Mouse (Mus musculus) heart, adult 18-20 months (tissue): ENCODE data around the gene Fbxo11. TPM values are rescaled to one million over a fixed set of nuclear protein-coding genes. Genes with fewer than 3 reads are reported as not detected.

Source experiments
- DNase-seq, 2 experiments: peaks; one replicate each; pipeline ENCODE4 v3.0.0; 2021 to 2022; ENCODE audit warnings: mixed read lengths in 1 of 2
- long read RNA-seq, 2 experiments: library from polyadenylated mRNA; stranded (forward); transcript quantifications; one replicate each; pipeline ENCODE4 v2.0.0; 2021
- total RNA-seq, 2 experiments: library from RNA; stranded (reverse); gene quantifications; 2 replicates each; pipeline ENCODE4 v1.2.3; 2021

Gene Fbxo11
- total RNA-seq: 10 to 100 TPM; 31.9 to 33.1 TPM
- long read RNA-seq, experiment 1, full-length matches to known transcripts: 3 of 12 reads
- long read RNA-seq, experiment 1, partial matches to known transcripts: 1 of 12 reads
- long read RNA-seq, experiment 1, other reads (novel, unspliced or antisense): 8 of 12 reads
- long read RNA-seq, experiment 2, partial matches to known transcripts: 1 of 4 reads
- long read RNA-seq, experiment 2, other reads (novel, unspliced or antisense): 3 of 4 reads

DNA sequence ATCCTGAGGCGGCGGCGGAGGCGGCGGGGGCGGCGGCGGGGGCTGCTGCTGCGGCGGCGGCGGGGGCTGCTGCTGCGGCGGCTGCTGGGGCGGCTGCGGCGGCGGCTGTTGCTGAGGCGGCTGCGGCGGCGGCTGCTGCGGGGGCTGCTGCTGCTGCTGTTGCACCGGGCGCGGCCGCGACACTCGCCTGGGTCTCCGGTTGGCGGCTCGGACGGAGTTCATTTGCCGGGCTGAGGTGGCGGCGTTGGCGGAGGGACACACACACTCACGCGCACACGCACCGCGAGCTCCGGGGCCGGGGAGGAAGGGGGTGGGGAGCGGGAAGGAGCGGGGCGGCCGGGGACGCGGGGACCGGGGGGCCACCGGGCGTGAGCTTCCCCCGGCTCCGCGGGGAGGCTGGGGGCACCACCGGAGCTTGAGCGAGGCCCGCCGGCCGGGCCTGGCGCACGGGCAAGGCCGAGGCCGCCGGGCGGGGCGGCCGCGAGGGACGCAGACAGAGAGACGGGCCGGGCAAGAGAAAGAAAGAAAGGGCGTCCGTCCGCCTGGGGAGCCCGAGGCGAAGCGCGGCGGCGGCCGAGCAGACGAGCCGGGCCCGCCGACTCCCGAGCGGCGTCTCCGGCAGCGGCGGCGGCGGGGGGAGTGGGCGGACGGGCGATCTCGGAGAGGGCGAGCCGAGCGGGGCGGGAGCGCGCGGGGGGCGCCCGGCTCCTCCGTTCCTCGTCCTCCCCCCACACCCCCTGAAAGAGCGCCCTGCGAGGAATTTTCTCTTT, at the start of gene Fbxo11:
Gene Fbxo11 (minus strand): TSS at position 261 of the 770 bp plus-strand sequence.
- peak; percentile 57 to 66 for DNase-seq

DNA sequence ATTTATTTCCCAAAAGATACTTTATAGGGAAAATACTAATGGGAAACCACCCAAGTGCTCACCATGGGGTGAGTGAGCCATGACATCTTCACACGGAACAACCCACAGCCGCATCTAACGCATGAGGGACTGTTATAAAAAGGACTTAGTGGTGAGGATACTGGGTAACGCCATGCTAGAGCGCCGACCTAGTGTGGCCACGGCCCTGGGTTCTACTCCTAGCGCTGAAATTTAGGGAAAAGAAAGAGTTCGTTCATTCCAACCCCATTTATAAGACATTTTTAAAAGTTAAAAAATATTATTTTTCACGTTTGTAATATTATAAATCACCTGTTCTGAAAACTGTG, 48.8 kb upstream of the Fbxo11 start:
- no peak for DNase-seq

DNA sequence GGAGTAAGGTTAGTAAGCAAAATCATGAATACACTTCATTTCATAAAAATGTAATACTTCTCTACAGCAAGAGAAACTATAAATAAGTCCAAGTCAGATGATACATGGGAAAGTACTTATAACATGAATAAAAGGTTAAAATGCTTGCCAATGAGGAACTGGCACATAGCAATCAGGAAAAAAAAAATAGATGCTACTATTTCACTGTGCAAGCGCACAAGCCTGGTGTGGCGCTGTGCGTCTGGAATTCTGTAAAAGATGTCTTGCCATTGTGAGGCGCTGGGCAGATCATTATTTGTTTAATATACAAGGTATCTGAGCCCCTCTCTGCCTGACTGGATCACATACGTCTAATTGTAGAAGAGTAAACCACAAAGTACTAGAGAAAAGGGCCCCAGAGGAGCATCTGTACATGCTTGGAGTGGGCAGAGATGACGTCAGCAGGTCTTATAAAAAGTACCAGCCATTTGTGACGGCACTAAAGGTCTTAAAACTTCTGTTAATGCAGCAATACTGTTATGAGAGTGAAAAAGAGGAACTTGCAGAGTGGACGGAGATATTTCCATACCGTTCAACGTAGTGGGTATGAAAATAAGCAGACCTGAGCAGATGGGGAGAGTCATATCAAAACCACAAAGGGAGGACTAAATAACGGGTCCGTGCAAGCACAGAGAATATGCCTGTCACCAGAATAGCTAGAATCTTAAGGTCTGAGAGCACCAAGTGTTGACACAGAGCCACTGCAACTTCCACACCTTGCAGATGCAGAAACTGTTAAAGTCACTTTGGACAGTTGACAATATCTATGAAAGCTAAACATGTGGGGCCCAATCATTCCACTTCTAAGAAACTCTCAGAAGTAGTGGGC, 48.2 kb upstream of the Fbxo11 start:
- peak in 1 of 2 experiments; percentile 39 for DNase-seq

DNA sequence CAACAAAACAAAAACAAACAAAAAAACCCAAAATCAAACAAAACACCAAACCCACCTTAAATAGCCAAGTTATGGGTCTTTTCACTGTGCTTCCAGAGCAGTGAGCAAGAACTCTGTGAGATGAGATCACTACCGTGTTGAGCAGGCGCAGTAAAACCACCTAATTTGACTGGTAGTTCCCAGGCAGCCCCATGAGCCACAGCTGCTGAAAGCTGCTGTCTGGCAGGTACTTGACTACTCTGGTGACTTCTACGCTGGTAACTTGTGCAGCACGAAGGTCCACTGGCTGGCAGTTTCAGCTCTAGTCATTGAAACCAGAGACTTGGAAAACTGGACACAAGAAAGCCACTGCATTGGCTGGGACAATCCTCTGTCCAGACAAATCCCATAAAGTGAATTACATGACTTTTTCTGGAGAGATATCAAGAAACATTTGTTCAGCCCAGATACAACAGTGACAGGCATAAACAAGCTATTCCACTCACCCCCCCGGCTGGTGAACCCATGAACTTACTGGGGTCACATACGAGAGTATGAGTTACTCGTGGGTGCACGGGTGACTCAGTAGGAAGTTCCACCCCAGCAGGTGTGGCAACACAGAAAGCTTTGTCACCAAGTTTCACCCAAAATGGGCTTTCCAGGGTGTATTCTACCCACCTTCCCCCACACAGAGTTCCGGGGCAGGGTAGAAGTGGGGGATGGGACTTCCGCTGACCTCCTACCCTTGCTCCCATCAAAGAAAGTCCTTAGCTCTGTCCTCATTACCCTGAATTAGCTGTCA, 47.0 kb upstream of the Fbxo11 start:
- DNase-seq: peak in 1 of 2 experiments; percentile 15

DNA sequence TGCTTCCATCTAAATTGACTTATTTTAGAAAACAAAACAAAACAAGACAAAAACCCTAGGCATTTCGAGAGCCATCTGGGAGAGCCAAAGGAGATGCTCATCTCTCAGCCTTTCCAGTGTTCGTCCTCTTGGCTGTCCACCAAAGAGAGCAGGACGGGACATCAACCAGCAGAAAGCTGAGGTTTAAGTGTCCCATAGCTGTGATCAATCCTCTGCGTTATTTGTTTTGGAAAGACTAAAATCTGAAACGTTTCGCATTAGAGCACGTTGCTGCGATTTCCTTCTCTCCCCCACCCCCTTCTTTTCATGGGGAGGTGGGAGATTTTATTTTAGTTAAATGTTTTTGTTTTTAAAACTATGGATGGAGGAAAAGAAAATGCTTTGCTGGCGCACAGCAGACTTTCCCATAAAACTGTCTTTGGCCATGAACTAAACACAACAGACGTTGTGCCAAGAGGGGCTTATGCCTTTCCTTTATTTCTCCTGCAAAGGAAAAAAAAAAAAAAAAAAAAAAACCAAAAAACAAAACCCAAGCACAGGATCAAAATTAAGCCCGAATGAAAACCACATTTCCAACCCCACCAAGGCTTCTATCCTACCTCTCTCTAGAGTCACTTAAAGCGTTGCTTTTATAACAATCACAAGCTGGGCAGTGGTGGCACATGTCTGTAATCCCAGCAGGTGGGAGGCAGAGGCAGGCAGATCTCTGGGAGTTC, 46.1 kb upstream of the Fbxo11 start:
- no peak for DNase-seq

DNA sequence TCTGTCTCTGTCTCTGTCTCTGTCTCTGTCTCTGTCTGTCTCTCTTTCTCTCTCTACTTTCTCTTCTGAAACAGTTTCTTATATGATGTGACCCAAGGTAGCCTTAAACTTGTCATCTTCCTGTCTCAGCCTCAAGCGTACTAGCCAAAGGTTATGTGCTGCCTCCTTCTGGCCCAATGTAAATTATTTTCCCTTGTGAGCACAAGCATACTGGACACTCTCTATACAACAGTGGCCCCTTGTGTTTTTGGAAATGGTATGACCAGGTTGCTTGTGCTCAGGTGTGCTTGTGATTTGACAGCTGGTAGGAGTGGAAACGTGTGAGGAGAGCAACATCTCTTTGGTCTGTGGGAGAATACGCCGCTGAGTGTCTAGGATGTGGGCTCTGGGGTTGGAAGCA, 42.6 kb upstream of the Fbxo11 start:
- DNase-seq: no peak

DNA sequence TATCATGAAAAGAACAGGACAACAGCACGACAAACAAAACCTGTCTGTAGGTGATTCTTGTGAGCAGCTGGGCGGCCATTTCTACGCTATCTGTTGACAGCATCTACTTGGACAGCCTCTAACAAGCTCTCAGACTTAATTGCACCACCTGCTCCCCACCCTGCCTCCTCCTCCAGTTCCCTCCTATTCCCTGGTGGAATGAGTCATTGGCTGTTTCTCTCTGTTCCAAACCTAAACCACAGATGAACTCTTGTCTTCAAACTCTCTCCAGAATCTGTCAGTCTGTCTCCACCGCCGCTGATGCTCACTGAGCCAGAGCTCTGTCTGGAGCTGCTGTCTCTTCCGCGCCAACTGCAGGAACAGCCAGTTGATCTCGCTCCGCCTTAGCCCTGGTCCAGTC, 41.3 kb upstream of the Fbxo11 start:
- DNase-seq: peak; percentile 21 to 52

DNA sequence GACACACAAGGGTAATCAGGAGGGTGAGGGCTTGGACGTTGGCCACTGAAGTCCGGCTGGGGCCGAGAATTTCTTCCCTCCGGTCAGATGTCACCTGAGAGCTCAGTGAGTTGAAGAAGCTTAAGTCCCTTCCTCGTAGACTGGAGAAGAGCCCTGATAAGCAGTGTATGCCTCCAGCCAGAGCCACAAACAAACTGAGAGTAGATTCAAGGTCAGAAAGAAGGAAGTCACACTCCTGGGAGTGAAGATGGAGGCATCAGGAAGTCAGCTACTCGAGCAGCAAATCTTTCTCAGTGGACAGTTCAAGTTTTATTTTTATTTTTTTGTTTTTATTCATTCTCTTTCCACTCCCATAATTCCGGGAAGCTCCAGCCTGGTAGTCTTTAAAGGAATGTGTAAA, 37.5 kb upstream of the Fbxo11 start:
- DNase-seq: no peak

DNA sequence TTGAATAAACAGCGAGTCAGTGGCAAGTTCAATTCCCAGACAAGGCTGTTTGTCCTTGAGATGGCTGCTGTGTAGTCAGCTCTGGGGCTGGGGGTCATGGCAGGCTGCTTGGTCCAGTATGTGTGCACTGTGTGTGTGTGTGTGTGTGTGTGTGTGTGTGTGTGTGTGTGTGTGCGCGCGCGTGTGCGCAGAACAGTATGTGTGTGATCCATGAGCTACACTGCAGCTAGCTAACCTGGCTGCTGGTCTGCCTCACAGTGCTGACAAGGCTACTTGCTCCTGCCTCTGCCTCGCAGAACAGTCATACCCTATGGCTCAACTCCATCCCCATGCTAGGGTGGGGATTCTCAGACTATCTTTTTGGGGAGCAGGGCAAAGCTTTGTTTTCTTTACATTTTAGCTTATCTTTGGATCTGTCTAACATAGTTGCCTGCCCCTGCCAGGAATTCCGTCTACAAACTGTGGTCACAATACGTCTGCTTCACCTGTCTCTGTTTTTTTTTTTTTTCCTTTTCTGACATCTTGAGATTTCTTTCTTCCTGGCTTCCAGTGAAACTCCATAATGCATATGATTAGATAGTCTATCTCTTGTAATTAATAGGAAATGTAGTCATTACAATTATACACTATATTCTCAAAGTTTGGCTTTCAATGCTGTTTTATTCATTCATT, 33.2 kb upstream of the Fbxo11 start:
- no peak for DNase-seq

DNA sequence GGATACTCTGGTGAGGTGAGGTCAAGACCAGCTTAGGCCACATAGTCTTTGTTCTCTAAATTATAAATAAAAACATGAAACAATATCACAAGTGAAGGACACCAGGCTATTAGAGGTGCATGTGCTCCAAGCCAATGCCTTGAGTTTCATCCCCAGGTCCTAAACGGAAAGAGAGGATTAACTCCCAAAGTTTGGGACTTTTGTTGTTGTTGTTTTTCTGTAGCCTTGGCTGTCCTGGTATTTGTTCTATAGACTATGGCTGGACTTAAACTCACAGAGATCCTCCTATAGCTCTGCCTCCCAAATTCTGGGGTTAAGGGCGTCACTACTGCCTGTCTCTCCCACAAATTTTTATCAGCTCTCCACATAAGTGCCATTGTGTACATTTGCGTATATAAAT, 32.5 kb upstream of the Fbxo11 start:
- no peak for DNase-seq

DNA sequence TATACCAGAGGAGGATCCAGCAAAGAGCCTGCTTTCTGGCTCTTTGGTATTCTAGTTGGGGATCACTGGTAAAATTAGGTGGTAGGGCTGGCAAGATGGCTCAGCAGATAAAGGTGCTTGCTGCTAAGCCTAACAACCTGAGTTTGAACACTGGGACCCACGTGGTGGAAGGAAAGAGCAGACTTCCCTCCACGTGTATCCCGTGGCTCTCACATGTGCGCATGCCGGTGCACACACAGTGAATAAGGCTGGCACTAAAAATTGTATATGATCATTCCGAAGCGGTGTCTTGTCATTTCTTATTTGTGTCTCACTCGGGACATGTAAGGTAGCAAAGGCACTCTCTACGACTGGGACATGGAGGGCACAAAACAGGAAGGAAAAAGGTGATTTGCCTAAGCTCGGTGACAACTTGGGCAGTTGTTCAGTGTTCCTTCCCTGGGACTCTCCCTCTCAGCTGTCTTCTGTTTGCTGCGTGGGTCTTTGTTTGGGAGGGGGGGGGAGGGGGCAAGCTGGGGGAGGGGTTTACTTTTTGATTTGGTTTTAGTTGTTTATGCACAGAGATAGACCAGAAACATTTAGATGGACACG, 31.8 kb upstream of the Fbxo11 start:
- DNase-seq: no peak

DNA sequence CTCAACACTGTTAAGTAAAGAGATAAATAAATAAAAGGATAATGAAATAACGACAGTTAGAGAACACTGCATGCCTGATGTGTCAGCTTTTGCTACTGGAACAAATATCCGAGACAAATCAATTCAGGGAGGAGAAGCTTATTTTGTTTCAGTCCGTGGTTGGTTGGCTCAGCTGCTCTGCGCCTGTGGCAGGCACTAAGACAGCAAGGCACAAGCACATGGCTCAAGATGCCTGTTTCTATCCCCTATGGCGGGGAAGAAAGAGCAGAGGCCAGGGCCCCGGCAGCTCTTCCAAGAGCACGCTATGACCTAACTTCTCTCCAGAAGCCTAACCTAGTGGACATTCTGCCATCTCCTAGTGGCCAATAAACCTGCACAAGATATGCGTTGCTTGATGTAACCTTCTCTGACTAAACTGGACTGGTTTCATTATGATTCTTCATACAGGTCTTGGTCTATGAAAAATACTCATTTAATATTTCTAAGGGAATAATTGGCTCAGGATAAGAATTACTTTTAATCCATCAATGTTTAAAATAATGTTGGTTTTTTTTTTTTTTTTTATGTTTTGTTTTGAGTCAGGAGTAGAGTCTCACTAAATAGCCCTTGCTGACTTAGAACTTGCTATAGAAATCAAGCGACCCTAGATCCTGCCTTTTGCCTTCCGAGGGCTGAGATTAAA, 30.6 kb upstream of the Fbxo11 start:
- DNase-seq: no peak

DNA sequence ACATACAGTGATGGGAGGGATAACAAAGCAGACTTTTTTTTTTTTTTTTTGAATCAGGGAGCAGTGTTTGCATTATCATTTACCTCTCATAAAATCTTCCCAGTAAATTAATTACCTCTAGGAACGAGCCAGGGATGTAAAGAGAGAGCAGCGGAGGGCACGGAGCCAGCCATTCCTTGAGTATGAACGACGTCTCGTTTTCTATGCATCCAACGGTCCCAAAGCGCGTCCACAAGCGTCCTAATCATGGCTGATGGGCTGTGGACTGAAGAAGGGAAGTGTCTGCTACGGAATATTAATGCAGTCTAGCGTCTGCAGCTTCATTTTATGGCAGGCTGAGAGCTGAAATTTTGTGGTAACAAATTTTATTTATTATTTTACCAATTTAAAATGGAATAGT, 29.2 kb upstream of the Fbxo11 start:
- no peak for DNase-seq

DNA sequence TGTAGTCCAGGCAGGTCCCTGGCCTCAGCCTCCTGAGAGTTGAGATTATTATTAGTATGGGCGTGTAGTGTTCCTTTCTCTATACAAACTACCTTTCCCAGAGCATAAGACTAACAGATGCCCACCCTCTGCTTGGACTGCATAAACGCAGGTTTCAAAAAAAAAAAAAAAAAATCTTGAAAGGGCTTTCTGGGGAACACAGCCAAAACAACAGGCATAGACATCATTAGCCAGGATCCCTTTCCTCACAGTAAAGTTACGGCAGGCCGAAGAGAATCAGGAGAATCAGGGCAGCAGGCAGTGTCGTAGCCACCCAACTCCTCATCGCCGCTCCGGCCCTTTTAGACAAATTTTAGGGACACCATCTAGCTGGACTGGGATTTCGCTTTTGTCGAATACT, 28.7 kb upstream of the Fbxo11 start:
- no peak for DNase-seq

DNA sequence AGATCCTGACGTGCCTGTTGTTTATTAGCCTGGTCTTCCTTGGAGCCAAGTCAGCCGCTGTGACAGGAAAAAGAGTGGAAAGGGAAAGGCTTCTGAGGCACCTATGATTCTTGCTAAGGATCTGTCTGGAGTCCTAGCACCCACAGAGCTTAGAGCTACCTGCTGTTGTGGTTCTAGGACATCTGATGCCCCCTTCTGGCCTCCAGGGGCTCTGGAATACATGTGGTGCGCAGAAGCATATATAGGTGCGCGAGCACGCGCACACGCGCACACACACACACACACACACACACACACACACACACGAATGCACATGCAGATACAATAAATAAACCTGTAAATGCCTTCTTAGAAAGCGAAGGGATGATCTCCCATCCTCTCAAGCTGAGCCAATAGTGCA, 20.9 kb upstream of the Fbxo11 start:
- DNase-seq: no peak

DNA sequence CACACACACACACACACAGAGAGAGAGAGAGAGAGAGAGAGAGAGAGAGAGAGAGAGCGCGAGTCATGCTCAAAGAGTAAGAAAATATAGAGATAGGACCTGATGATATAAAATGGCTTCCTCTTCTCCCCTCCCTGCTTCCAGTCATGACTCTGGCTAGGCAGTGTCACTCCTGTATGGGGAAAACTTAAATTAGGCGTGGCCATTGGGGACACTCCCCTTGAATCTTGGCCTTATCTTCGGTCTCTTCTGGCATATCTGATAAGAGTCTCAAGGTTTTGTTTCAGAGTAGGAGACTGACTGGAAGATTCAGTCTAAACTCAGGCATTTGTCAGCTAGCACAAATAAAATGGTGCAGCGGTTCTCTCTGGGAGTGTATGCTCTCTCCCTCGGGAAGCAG, 16.4 kb upstream of the Fbxo11 start:
- no peak for DNase-seq

DNA sequence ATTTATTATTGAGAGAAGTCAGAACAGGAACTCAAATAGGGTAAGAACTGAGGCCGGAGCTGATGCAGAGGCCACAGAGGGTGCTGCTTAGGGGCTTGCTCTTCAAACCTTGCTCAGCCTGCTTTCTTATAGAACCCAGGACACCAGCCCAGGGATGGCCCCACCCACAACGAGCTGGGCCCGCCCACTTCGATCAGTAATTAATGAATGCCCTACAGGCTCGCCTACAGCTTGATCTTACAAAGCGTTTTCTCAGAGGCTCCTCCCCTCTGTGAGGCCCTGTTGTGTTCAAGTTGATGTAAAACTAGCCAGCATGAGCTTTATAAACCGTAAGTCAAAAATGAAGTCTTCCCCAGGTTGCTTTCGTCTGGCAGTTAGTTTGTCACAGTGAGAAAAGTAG, 14.7 kb upstream of the Fbxo11 start:
- DNase-seq: no peak

DNA sequence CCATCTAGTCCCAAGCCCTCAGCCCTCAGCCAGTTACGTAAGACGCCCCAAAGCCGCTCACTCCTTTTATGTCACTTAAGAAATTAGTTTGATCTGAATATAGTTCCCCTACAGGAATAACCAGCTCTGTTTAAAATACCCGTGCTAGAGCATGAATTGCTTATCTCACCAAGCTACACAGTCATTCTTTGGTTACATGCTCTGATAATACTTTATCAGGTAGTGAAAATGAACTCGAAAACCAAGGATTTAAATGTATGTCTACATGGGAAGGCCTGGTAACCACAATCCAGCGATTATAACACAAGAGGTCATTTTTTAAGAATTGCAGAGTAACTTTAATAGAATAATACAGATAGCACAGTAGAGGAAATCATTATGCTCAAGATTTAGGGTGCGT, 7.0 kb upstream of the Fbxo11 start:
- no peak for DNase-seq

DNA sequence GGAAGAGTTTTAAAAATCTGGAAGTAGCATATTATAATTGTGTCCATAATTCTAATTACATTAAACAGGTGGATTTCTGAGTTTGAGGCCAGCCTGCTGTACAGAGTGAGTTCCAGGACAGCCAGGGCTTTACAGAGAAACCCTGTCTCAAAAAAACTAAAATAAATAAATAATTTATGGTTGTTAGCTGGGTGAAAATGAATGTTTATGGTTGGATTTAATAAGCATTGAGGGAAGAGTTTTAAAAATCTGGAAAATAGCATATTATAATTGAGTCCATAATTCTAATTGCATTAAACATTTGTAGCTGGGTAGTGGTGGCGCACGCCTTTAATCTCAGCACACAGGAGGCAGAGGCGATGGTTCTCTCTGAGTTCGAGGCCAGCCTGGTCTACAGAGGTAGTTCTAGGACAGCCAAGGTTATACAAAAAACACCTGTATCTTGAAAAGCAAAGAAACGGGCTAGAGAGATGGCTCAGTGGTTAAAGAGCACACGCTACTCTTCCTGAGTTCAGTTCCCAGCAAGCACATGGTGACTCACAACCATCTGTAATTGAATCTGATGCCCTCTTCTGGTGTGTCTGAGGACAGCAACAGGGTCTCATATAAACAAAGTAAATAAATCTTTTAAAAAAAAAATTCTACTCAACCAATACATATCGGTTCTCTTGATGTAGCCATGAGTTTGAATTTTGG, 3.1 kb upstream of the Fbxo11 start:
- no peak for DNase-seq
